Mouse (Mus musculus) bone marrow macrophage, adult 2 months (primary cell): ENCODE results near the gene Rasa4. TPM values are rescaled to one million over a fixed set of nuclear protein-coding genes. Genes with fewer than 3 reads are reported as not detected.
"Not testable (repeated sequence)": the region's sequence is repeated elsewhere in the genome, so short reads cannot be mapped to it uniquely, and the experiment has no call there.

Source experiments
- H3K27ac ChIP-seq: 2 replicates; pipeline ENCODE4 v1.5.1; 2012; ENCODE audit warnings: low read depth, low read length; ENCODE audit not compliant: insufficient read depth
- H3K4me1 ChIP-seq: 2 replicates; pipeline ENCODE4 v1.6.1; 2012; ENCODE audit warnings: low read length; ENCODE audit not compliant: control insufficient read depth, insufficient read depth
- H3K4me3 ChIP-seq: 2 replicates; pipeline ENCODE4 v1.5.1; 2012; ENCODE audit warnings: mild to moderate bottlenecking, low read length, moderate library complexity; ENCODE audit not compliant: insufficient read depth
- CTCF ChIP-seq: IDR thresholded peaks from 2 replicates; pipeline ENCODE4 v1.5.1; 2012; ENCODE audit warnings: low read depth, mild to moderate bottlenecking, low read length, moderate library complexity
- POLR2A ChIP-seq: IDR thresholded peaks from 2 replicates; pipeline ENCODE4 v1.6.1; 2012; ENCODE audit warnings: mild to moderate bottlenecking, low read depth, low read length, borderline replicate concordance
- polyA plus RNA-seq: library from polyadenylated mRNA; stranded (reverse); fragments of >200 nt; gene quantifications from 2 replicates; pipeline ENCODE4 v1.2.4, GENCODE M21; 2012; ENCODE audit not compliant: missing spikeins, insufficient read depth, insufficient read length

The Rasa4 gene
- polyA plus RNA-seq, 1 experiment: 273 TPM

DNA sequence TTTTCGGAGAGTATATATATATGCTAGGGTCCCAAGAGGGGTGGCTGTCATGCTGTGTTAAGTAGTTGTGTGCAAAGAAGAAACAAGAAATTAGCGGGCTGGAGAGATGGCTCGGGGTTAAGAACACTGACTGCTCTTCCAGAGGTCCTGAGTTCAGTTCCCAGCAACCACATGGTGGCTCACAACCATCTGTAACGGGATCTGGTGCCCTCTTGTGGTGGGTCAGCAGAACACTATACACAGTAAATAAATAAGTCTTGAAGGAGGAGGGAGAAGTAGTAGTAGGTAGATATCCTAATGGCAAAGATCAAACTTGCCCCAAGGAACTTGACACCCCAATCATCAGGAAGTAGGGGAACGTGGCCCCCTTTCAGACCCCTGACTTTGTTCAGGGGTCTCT is 59.0 kb downstream of the Rasa4 start:
- Histone ChIP-seq H3K27ac (no peak overlapping the region), H3K4me3 (no peak overlapping the region), H3K4me1 (peaks cover 23% of the 10 kb centered on the region)
- no peak for TF ChIP-seq POLR2A
- no peak for TF ChIP-seq CTCF

DNA sequence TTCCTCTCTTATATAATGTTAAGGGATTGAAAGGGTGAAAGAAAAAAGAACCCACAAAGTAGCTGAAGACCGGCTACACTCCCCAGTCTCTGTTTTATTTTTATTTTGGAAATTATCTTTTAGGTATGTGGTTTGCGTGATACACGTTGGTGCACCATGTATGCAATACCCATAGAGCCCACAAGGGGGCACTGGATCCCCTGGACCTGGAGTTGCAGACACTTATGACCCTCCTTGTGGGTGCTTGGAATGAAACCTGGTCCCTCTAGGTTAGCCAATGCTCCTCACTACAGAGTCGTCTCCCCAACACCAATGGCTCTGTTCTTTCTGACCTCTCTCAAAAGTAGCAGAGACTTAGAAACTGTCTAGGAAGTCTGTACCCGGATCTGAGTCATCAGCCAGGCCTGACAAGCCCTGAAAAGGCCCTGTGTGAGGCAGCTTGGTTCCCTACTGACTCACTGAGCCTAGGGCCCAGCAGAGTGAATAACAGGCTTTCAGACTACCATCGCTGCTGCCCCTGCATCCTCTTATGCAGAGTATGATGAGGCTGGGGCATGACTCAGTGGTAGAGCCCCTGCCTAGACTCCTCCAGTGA is 59.5 kb downstream of the Rasa4 start:
- Histone ChIP-seq H3K27ac (no peak overlapping the region), H3K4me1 (peaks cover 23% of the 10 kb centered on the region), H3K4me3 (no peak overlapping the region)
- TF ChIP-seq CTCF: peak; percentile 65
- no peak for TF ChIP-seq POLR2A

DNA sequence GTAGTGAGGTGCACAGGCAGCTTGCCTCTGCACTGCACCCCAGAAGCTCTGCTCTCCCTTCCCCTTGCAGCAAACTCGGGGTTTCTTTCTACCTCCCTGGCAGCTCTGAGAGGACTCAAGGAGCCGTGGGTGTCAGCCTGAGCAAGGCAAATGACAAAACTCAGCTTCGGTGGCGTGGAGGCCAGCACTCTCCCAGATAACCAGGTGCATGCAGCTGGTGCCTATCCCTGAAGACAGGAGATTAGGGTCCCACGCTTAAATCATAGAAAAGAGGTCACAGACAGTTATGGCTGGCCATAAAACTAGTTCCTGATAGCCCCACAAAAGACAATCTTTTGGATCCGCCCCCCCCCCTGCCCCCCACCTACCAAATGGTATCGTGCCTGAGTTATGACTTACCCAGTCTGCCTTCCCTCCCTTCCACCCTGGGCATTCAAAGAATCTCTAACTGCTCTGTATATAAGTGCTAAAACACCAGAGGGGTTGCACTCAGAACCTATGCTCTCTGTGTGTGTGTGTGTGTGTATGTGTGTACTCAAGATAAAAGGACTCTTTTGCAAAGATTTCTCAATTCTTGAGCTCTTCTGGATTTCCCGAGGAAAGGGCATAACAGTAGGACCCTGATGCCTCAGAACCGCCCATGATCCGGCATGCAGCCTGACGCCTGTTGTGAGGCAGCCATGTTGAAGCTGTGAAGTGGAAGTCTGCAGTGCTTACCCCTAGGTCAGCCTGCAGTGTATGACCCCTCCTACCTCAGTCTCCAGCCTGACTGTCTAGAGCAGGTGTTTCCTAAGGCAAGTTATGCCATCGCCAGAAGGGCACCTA is 61.1 kb downstream of the Rasa4 start:
- Histone ChIP-seq H3K4me3 (no peak overlapping the region), H3K4me1 (peaks cover 25% of the 10 kb centered on the region), H3K27ac (no peak overlapping the region)
- TF ChIP-seq CTCF (no peak), POLR2A (no peak)

- TF ChIP-seq POLR2A (no peak), CTCF (no peak)
- Histone ChIP-seq H3K4me1 (peaks cover 19% of the 10 kb centered on the region), H3K27ac (no peak overlapping the region), H3K4me3 (no peak overlapping the region)
Measured at GRCm38 (mm10) chr5:136146936-136147335, 63.2 kb downstream of the Rasa4 start.

GRCm38 (mm10) chr5:136147704-136148103 is 64.0 kb downstream of the Rasa4 start:
- TF ChIP-seq CTCF: no peak
- TF ChIP-seq POLR2A: no peak
- H3K27ac ChIP-seq: no peak overlapping the region
- no peak overlapping the region for H3K4me3 ChIP-seq
- peaks cover 26% of the 10 kb centered on the region for H3K4me1 ChIP-seq

DNA sequence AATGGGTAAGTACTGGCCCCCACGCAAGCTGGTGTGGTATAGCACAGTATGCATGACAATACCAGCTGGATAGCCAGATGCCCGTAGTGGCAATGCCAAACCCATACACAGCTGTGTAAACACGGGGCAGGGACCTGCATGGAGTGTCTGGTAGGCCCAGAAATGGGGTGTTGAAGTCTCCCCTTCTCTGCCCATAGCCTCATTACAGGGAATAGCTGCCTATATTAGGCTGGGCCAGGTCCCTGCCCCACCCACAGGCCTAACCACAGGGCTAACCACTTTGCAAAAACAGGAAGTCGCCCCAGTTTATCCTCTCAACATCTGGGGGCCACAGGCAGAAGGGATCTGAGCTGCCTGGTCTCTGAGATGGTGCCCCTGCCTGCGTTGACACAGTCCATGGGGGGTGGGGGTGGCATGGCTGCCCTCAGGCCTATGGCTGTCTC is 65.4 kb downstream of the Rasa4 start:
- peaks cover 27% of the 10 kb centered on the region for H3K4me1 ChIP-seq

GRCm38 (mm10) chr5:136152365-136152764 is 68.6 kb downstream of the Rasa4 start:
- Histone ChIP-seq H3K27ac (no peak overlapping the region), H3K4me1 (peaks cover 27% of the 10 kb centered on the region), H3K4me3 (no peak overlapping the region)
- TF ChIP-seq CTCF (no peak), POLR2A (no peak)

More for the DNA sequence above, 65.4 kb downstream of the Rasa4 start:
- not testable (repeated sequence) for H3K4me3 ChIP-seq
- H3K27ac ChIP-seq: peak overlapping the region; percentile 8; the same call in 1 of the 2 replicates

GRCm38 (mm10) chr5:136155399-136155798 is 71.7 kb downstream of the Rasa4 start:
- Histone ChIP-seq H3K4me1 (peaks cover 12% of the 10 kb centered on the region), H3K27ac (no peak overlapping the region), H3K4me3 (no peak overlapping the region)
- TF ChIP-seq CTCF: no peak
- TF ChIP-seq POLR2A: no peak

- H3K4me1 ChIP-seq, H3K4me3 ChIP-seq, H3K27ac ChIP-seq: not testable (repeated sequence)
Measured at GRCm38 (mm10) chr5:136160084-136160483, 76.4 kb downstream of the Rasa4 start.

Other genes with a start within 250 kb of the Rasa4 start
- 0.80 and 1.8 TPM in 2 replicates for gene Hspb1, start 196.0 kb upstream of the Rasa4 start, polyA plus RNA-seq
- 151 and 157 TPM in 2 replicates for gene Ywhag, start 149.3 kb upstream of the Rasa4 start, polyA plus RNA-seq
- gene Ssc4d, start 109.4 kb upstream of the Rasa4 start, polyA plus RNA-seq: 6.8 and 10.0 TPM in 2 replicates
- gene Zp3, start 103.8 kb upstream of the Rasa4 start, polyA plus RNA-seq: not detected in 2 replicates
- gene Dtx2, start 89.1 kb upstream of the Rasa4 start, polyA plus RNA-seq: 9.5 and 9.8 TPM in 2 replicates
- not detected in 2 replicates for gene Upk3b, start 45.4 kb upstream of the Rasa4 start, polyA plus RNA-seq
- gene Upk3bl, start 29.4 kb upstream of the Rasa4 start, polyA plus RNA-seq: not detected in 2 replicates
- gene Polr2j, start 32.7 kb downstream of the Rasa4 start, polyA plus RNA-seq: 82.8 and 86.7 TPM in 2 replicates
- gene Lrwd1, start 52.2 kb downstream of the Rasa4 start, polyA plus RNA-seq: 30.5 and 36.4 TPM in 2 replicates
- gene Alkbh4, start 52.2 kb downstream of the Rasa4 start, polyA plus RNA-seq: 9.6 and 10.4 TPM in 2 replicates
- gene Orai2, start 86.8 kb downstream of the Rasa4 start, polyA plus RNA-seq: 18.1 and 20.2 TPM in 2 replicates
- 22.7 and 39.2 TPM in 2 replicates for gene Prkrip1, start 115.0 kb downstream of the Rasa4 start, polyA plus RNA-seq
- gene Sh2b2, start 162.6 kb downstream of the Rasa4 start, polyA plus RNA-seq: 13.5 and 14.2 TPM in 2 replicates